Mouse (Mus musculus) hindbrain, embryonic 10.5 days (tissue): Measurements from ENCODE around the gene Rassf9. TPM values are rescaled to one million over a fixed set of nuclear protein-coding genes. Genes with fewer than 3 reads are reported as not detected.

Experiments
- polyA plus RNA-seq: library from polyadenylated mRNA; unstranded; fragments of >200 nt; fragmentation: Nextera tagmentation; extraction: Ambion mirVana; gene quantifications from 2 replicates; pipeline ENCODE4 v1.2.1, GENCODE M21; 2016

The Rassf9 gene
- polyA plus RNA-seq, 1 experiment from 2014 or later, result 1.2 TPM

Other genes with a start within 250 kb of the Rassf9 start
- gene Nts, start 21.7 kb upstream of the Rassf9 start, polyA plus RNA-seq, result 0.16 and 0.34 TPM in 2 replicates